Mouse (Mus musculus) intestine, embryonic 14.5 days (tissue): ENCODE measurements at regions not wholly inside any gene's neighbourhood (a gene's known extent, or its start where the extent isn't known, plus 50 kb on each side); places are given as distances from the start of the nearest gene placed in this dataset.
"Not testable (repeated sequence)": the region's sequence is repeated elsewhere in the genome, so short reads cannot be mapped to it uniquely, and the experiment has no call there.

ENCODE experiments used
- ATAC-seq: fragments of 200-750 bp; cut with Nextera tagmentation; replicated peaks from 2 replicates; pipeline ENCODE4 v1.8.0; 2017; ENCODE audit warnings: low read depth, moderate number of reproducible peaks, moderate TSS enrichment, moderate library complexity; ENCODE audit not compliant: low FRiP score, low TSS enrichment
- DNase-seq: peaks from one replicate; pipeline ENCODE4 v3.0.0-alpha.2; 2018; ENCODE audit warnings: low spot score
- H3K27ac ChIP-seq: fragments of 300-500 bp; sonication (generic); 2 replicates; pipeline ENCODE4 v1.5.1; 2014; ENCODE audit warnings: low read depth, mild to moderate bottlenecking, control low read depth
- H3K27me3 ChIP-seq: fragments of 300-500 bp; sonication (generic); replicated peaks from 2 replicates; pipeline ENCODE4 v1.6.1; 2014; ENCODE audit warnings: low read length, control low read depth; ENCODE audit not compliant: control insufficient read depth, insufficient read depth
- H3K36me3 ChIP-seq: fragments of 300-500 bp; sonication (generic); 2 replicates; pipeline ENCODE4 v1.6.1; 2014; ENCODE audit warnings: low read length, control low read depth; ENCODE audit not compliant: control insufficient read depth, insufficient read depth
- H3K4me1 ChIP-seq: fragments of 300-500 bp; sonication (generic); replicated peaks from 2 replicates; pipeline ENCODE4 v1.6.1; 2014; ENCODE audit warnings: low read length, control low read depth, mixed read lengths; ENCODE audit not compliant: control insufficient read depth, insufficient read depth
- H3K4me2 ChIP-seq: fragments of 300-500 bp; sonication (generic); 2 replicates; pipeline ENCODE4 v1.6.1; 2014; ENCODE audit warnings: low read length
- H3K4me3 ChIP-seq: fragments of 300-500 bp; sonication (generic); 2 replicates; pipeline ENCODE4 v1.5.1; 2014; ENCODE audit warnings: low read depth, low read length, control low read depth, mixed read lengths
- H3K9ac ChIP-seq: fragments of 300-500 bp; sonication (generic); 2 replicates; pipeline ENCODE4 v1.6.1; 2014; ENCODE audit warnings: mild to moderate bottlenecking, low read length
- H3K9me3 ChIP-seq: fragments of 300-500 bp; sonication (generic); 2 replicates; pipeline ENCODE4 v1.6.1; 2016; ENCODE audit warnings: low read length, control low read depth; ENCODE audit not compliant: control insufficient read depth
- WGBS: fragments of 180-500 bp; shearing (Covaris S2); extraction: QIAGEN DNeasy Blood & Tissue Kit; methylation state at CpG from one replicate; pipeline ENCODE4 v1.1.7; 2014; 5-methylcytosine and 5-hydroxymethylcytosine counted together

DNA sequence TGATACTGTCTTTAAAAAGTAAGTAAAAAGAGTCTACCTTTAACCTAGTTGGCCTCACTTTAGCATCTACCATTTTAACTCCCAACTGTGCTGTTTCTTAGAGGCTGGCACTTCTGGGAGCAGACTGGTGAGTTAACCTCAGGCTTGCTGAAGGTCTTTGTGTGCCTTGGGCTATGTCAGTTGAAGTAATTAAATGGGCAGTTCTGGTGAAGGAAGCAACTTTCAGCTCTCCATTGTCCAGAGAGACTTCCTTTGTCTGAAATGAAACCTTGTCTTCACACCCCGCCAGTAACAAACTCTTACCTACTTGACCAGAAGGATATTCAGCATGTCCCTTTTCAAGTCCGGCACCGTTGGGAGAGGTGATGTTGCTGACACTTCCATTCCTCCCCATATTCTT, 55.5 kb downstream of the Zfp281 start:
- ATAC-seq (no peak), DNase-seq (no peak)
- WGBS, result 89% methylated on average over 3 of the region's 3 CpGs
- Histone ChIP-seq H3K36me3 (no peaks in the 10 kb centered on the region), H3K4me3 (no peak overlapping the region), H3K4me1 (peaks cover 8% of the 10 kb centered on the region), H3K27me3 (no peaks in the 10 kb centered on the region), H3K9ac (no peak overlapping the region), H3K9me3 (no peaks in the 10 kb centered on the region), H3K4me2 (no peak overlapping the region), H3K27ac (no peak overlapping the region)

DNA sequence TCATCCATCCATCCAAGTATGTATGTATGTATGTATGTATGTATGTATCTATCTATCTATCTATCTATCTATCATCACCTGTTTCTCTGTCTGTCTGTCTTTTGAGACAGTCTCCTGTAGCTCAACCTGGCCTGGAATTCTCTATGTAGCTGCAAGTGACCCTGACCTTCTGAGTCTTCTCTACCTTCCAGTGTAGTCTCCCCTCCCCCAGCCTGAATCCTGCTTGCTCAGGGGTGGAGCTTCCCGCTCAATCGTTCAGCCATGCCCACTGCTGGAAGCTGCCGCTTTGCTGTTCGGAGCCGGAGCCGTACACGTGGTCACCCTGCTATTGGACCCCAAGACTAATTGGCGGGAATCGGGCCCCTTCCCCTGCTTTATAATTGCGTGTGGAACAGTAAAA, 57.6 kb downstream of the Zfp281 start:
- not testable (repeated sequence) for H3K4me1 ChIP-seq, H3K4me3 ChIP-seq, H3K27me3 ChIP-seq, H3K9ac ChIP-seq, ATAC-seq, H3K36me3 ChIP-seq, H3K27ac ChIP-seq, DNase-seq, H3K9me3 ChIP-seq, H3K4me2 ChIP-seq
- WGBS, result 51% methylated on average over 10 of the region's 10 CpGs

DNA sequence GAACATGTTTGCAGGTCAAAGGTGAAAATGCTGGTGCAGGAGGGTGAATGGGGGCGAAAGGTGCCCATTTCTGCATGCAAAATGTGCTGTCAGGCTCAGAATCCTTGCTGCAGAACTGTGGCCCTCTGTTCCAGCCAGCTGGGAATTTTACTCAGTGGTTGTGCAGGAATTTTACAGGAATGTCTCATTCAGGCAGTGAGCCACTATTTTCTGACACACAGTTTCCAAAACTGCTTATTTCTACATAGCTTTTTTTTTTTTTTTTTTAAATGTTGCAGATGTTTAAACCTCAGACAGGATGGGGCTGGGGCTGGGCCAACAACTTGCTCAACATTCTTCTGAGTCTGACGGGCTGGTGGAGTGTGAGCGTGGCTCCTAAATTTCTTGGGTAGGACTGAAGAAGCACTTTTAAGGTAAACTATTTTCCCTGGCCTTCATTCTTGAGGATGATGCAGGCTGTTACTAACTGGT, 58.4 kb downstream of the Zfp281 start:
- H3K27ac ChIP-seq, result peak overlapping the region; percentile 61
- no peak overlapping the region for H3K4me2 ChIP-seq
- no peak overlapping the region for H3K9ac ChIP-seq
- H3K4me1 ChIP-seq, result peaks cover 8% of the 10 kb centered on the region
- H3K9me3 ChIP-seq, result no peaks in the 10 kb centered on the region
- ATAC-seq (peak; percentile 53), DNase-seq (no peak)
- H3K27me3 ChIP-seq, result no peaks in the 10 kb centered on the region
- 44% methylated on average over 3 of the region's 3 CpGs for WGBS
- no peaks in the 10 kb centered on the region for H3K36me3 ChIP-seq
- H3K4me3 ChIP-seq, result no peak overlapping the region

DNA sequence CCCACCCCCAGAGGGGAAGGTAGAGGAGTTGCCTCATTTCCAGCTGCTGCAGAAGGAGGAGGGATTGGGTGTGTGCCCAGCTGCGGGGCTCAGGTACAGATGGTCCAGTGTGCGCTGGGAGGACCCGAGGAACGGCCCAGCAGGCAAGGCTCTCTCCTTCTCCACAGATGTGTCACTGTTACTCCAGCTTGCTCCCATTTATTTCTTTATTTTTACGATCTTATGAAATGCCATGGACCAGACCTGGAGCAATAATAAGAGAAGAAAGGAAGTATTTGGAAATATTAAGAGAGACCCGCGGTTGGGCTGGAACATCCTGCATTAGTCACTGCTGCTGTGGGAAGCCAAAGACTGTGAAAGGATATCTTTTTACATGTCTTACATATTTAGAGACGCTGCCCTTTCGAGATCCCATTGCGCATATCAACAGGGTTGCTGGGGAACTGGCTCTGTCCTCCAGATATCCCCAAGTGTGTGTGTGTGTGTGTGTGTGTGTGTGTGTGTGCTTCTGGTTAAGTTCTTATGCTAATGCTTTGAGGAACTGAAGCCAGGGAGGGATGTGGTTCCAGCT, 58.9 kb downstream of the Zfp281 start:
- Histone ChIP-seq H3K27ac (peak overlapping the region; percentile 61), H3K4me1 (peaks cover 8% of the 10 kb centered on the region), H3K9ac (no peak overlapping the region), H3K36me3 (no peaks in the 10 kb centered on the region), H3K27me3 (no peaks in the 10 kb centered on the region), H3K9me3 (no peaks in the 10 kb centered on the region), H3K4me3 (no peak overlapping the region), H3K4me2 (no peak overlapping the region)
- ATAC-seq (peak; percentile 51; the same call in 1 of the 2 replicates), DNase-seq (no peak)
- WGBS, result 45% methylated on average over 10 of the region's 10 CpGs

DNA sequence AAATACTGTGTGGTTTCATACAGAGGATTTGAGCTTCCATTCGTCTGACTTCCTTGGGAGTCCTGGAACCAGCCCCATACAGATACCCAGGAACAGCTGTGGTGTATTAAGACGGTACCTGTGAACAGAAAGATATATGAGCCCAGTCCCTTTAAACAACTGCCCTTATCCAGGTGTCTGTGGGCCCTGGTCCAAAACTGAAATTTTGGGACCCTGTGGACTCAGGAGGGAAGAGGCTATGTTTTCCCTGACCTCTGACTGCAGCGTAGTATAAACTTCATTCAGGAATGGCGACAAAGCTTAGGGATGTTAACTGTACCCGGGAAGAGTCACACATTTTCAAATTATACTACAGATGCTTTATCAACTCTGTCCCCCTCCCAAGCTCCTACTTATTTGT, 59.8 kb downstream of the Zfp281 start:
- H3K4me3 ChIP-seq, result no peak overlapping the region
- ATAC-seq (no peak), DNase-seq (no peak)
- H3K9ac ChIP-seq, result no peak overlapping the region
- H3K27ac ChIP-seq, result no peak overlapping the region
- no peak overlapping the region for H3K4me2 ChIP-seq
- no peaks in the 10 kb centered on the region for H3K9me3 ChIP-seq
- no peaks in the 10 kb centered on the region for H3K27me3 ChIP-seq
- peaks cover 8% of the 10 kb centered on the region for H3K4me1 ChIP-seq
- no peaks in the 10 kb centered on the region for H3K36me3 ChIP-seq
- 70% methylated on average over 5 of the region's 5 CpGs for whole genome bisulfite sequencing

DNA sequence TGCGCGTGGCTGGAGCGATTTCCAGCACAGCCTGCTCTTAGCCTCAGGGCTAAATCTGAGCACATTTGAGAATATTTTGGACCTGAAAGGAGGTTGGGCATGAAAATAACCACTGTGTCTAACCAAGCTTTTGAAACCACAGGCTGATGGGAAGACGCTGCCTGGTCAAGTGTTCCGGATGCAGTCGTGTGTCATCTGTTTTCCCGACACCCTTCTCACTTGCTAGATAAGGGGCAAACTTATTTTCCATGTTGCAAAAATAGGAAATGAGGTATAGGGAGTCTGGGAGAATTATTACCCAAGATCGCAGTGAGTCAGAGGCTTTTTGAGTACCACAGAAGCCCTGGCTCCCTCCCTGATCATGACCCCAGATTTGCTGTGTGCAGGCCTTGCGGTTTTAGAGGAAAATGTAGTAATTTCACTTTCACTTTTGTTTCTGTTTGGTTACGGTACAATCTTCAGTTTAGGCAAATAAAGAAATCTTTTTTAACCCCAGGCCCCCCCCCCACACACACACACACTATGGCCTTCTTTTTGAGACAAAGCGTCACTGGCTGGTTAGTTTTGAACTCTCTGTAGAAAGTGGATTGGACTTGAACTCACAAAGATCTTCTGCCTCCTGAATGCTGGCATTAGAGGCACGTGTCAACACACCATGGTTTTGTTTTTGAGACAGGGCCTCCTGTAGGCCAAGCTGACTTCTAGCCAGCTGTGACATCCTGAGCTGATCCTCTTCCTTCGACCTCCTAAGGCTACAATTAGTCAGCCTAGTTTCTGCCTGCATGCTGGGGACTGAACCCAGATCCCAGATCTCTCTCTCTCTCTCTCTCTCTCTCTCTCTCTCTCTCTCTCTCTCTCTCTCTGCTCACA, 60.7 kb downstream of the Zfp281 start:
- H3K4me2 ChIP-seq, result no peak overlapping the region
- DNase-seq, result no peak
- H3K4me1 ChIP-seq, result peaks cover 8% of the 10 kb centered on the region
- 68% methylated on average over 13 of the region's 13 CpGs for WGBS
- no peak overlapping the region for H3K9ac ChIP-seq
- no peak for ATAC-seq
- H3K27me3 ChIP-seq, result no peaks in the 10 kb centered on the region
- no peaks in the 10 kb centered on the region for H3K36me3 ChIP-seq
- no peak overlapping the region for H3K27ac ChIP-seq
- no peaks in the 10 kb centered on the region for H3K9me3 ChIP-seq
- no peak overlapping the region for H3K4me3 ChIP-seq

DNA sequence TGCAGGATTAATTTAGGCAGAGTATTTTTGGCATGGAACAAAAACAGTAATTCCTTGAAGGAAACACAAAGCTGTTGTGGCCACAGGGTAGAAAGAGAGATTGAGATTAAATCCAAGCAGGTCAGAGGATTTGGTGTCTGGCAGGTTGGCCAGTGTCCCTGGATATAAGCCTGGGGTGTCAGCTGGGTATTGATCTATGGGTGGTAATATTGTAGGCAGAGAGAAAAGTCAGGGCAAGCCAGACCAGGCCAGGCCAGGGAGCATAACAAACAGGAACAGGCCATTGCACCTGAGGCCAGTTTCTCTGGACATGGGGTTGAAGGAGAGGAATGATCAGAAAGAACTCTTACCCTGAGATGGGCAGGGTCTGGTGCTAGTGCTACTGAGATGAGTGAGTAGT, 61.8 kb downstream of the Zfp281 start:
- Histone ChIP-seq H3K9ac (no peak overlapping the region), H3K4me1 (peaks cover 8% of the 10 kb centered on the region)

DNA sequence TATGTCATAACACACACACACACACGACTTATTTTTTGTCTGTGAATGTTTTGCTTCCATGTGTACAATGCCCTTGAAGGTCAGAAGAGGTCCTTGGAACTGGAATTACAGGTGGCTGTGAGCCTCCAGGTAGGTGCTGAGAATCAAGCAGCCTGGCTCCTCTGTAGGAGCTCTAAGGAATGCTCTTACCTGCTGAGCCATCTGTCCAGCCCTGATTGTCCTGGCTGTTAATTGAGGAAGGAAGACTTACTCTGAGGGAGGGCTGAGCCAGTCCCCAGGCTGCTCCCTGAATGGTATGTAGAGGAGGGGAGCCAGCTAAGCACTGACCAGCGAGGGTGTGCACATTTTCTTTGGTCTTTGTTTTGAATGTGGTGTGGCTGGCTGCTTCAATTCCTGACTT, 65.4 kb downstream of the Zfp281 start:
- 30% methylated on average over 2 of the region's 2 CpGs for WGBS
- no peak overlapping the region for H3K9ac ChIP-seq
- ATAC-seq (no peak), DNase-seq (no peak)
- H3K36me3 ChIP-seq, result no peaks in the 10 kb centered on the region
- no peaks in the 10 kb centered on the region for H3K4me1 ChIP-seq
- H3K9me3 ChIP-seq, result no peaks in the 10 kb centered on the region
- H3K4me3 ChIP-seq, result no peak overlapping the region
- H3K27me3 ChIP-seq, result no peaks in the 10 kb centered on the region
- H3K4me2 ChIP-seq, result no peak overlapping the region
- H3K27ac ChIP-seq, result no peak overlapping the region

More for the DNA sequence above, 61.8 kb downstream of the Zfp281 start:
- DNase-seq (no peak), ATAC-seq (no peak)
- Histone ChIP-seq H3K27ac (no peak overlapping the region), H3K4me3 (no peak overlapping the region), H3K4me2 (no peak overlapping the region), H3K9me3 (no peaks in the 10 kb centered on the region), H3K27me3 (no peaks in the 10 kb centered on the region), H3K36me3 (no peaks in the 10 kb centered on the region)

DNA sequence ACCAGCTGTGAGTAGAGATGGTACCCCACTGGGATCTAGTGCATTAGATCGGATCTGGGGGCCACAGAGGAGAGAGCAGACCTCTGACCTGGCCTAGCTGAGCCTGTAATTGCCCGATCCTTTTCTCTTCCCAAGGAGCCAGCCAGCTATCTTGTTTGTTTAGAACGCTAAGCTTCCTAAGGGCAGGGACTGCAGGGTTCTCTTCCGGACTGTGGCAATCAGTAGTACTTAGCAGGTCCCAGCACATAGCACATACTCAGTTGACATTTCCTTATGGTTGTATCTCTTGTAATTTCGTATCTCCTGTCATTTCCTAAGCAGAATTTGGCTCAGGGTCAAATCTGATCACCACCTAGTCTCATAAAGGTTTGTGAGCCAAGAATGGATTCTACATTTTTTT, 68.7 kb downstream of the Zfp281 start:
- no peaks in the 10 kb centered on the region for H3K27me3 ChIP-seq
- H3K4me3 ChIP-seq, result no peak overlapping the region
- H3K27ac ChIP-seq, result no peak overlapping the region
- no peaks in the 10 kb centered on the region for H3K9me3 ChIP-seq
- ATAC-seq, result no peak
- WGBS, result 49% methylated on average over 5 of the region's 5 CpGs
- H3K36me3 ChIP-seq, result no peaks in the 10 kb centered on the region
- DNase-seq, result no peak
- no peak overlapping the region for H3K9ac ChIP-seq
- peaks cover 7% of the 10 kb centered on the region; the same call in 1 of the 2 replicates for H3K4me1 ChIP-seq
- no peak overlapping the region for H3K4me2 ChIP-seq
